Mouse (Mus musculus): Measurements from ENCODE around the gene Rcc1l. TPM values are rescaled to one million over a fixed set of nuclear protein-coding genes. Genes with fewer than 3 reads are reported as not detected.

Gene Rcc1l
- polyA plus RNA-seq, 1 experiment from 2014 or later = 25.6 TPM

GRCm38 (mm10) chr5:134098341-134098902, 78.2 kb downstream of the Rcc1l start:
- no peak overlapping the region for H3K27ac ChIP-seq (ENCODE audit: low read length)
- no peaks in the 10 kb centered on the region for H3K27me3 ChIP-seq (ENCODE audit: control insufficient read depth, insufficient read depth, low read length)
- H3K4me3 ChIP-seq (replicated peaks; ENCODE audit: low read length) = peak overlapping the region; percentile 75
- peak overlapping the region; percentile 86 for H3K9ac ChIP-seq (ENCODE audit: low read length)
- 42% methylated on average over 13 of the region's 13 CpGs for WGBS
- peaks cover 17% of the 10 kb centered on the region for H3K4me1 ChIP-seq (ENCODE audit: control insufficient read depth, insufficient read depth, low read length)
- no peak for ATAC-seq (ENCODE audit: insufficient read depth, low FRiP score)
- H3K4me2 ChIP-seq (ENCODE audit: low read depth, low read length) = peak overlapping the region; percentile 96
- no peaks in the 10 kb centered on the region for H3K36me3 ChIP-seq (ENCODE audit: control insufficient read depth, insufficient read depth, low read length)
- no peaks in the 10 kb centered on the region for H3K9me3 ChIP-seq (replicated peaks; ENCODE audit: control insufficient read depth, low read length)

Other genes with a start within 250 kb of the Rcc1l start
- gene Castor2, start 77.1 kb downstream of the Rcc1l start, polyA plus RNA-seq (2015; fragmentation: Nextera tagmentation; extraction: Ambion mirVana) = 3.8 and 4.4 TPM in 2 replicates
- 7.1 and 8.1 TPM in 2 replicates for gene Gtf2ird2, start 7.2 kb upstream of the Rcc1l start, polyA plus RNA-seq (2015; fragmentation: Nextera tagmentation; extraction: Ambion mirVana)
- gene Ncf1, start 52.9 kb upstream of the Rcc1l start, polyA plus RNA-seq (2015; fragmentation: Nextera tagmentation; extraction: Ambion mirVana) = 7.1 and 8.2 TPM in 2 replicates
- 138 and 141 TPM in 2 replicates for gene Gtf2i, start 138.0 kb upstream of the Rcc1l start, polyA plus RNA-seq (2015; fragmentation: Nextera tagmentation; extraction: Ambion mirVana)